Mouse (Mus musculus) limb, embryonic 10.5 days (tissue): ENCODE measurements around the gene Elp4. TPM values are rescaled to one million over a fixed set of nuclear protein-coding genes. Genes with fewer than 3 reads are reported as not detected.

Experiments used
- DNase-seq: peaks from one replicate; pipeline ENCODE4 v3.0.0-alpha.2; 2017; ENCODE audit warnings: low spot score
- H3K27ac ChIP-seq: fragments of 300-500 bp; sonication (generic); 2 replicates; pipeline ENCODE4 v1.5.1; 2016; ENCODE audit warnings: mild to moderate bottlenecking
- H3K27me3 ChIP-seq: fragments of 300-500 bp; sonication (generic); 2 replicates; pipeline ENCODE4 v1.6.1; 2016; ENCODE audit warnings: low read depth, mild to moderate bottlenecking; ENCODE audit not compliant: poor library complexity, severe bottlenecking
- H3K36me3 ChIP-seq: fragments of 300-500 bp; sonication (generic); 2 replicates; pipeline ENCODE4 v1.6.1; 2016; ENCODE audit warnings: mild to moderate bottlenecking, moderate library complexity
- H3K4me1 ChIP-seq: fragments of 300-500 bp; sonication (generic); 2 replicates; pipeline ENCODE4 v1.6.1; 2016
- H3K4me3 ChIP-seq: fragments of 300-500 bp; sonication (generic); 2 replicates; pipeline ENCODE4 v1.5.1; 2016; ENCODE audit warnings: mild to moderate bottlenecking, moderate library complexity
- H3K9me3 ChIP-seq: fragments of 300-500 bp; sonication (generic); replicated peaks from 2 replicates; pipeline ENCODE4 v1.6.1; 2016; ENCODE audit warnings: mild to moderate bottlenecking
- WGBS: fragments of 180-500 bp; shearing (Covaris S2); methylation state at CpG from one replicate; pipeline ENCODE4 v1.1.7; 2016; 5-methylcytosine and 5-hydroxymethylcytosine counted together
- polyA plus RNA-seq: library from polyadenylated mRNA; unstranded; fragments of >200 nt; fragmentation: Nextera tagmentation; extraction: Ambion mirVana; gene quantifications from 2 replicates; pipeline ENCODE4 v1.2.1, GENCODE M21; 2016

The Elp4 gene
- polyA plus RNA-seq, 1 experiment from 2014 or later: 48.7 TPM

DNA sequence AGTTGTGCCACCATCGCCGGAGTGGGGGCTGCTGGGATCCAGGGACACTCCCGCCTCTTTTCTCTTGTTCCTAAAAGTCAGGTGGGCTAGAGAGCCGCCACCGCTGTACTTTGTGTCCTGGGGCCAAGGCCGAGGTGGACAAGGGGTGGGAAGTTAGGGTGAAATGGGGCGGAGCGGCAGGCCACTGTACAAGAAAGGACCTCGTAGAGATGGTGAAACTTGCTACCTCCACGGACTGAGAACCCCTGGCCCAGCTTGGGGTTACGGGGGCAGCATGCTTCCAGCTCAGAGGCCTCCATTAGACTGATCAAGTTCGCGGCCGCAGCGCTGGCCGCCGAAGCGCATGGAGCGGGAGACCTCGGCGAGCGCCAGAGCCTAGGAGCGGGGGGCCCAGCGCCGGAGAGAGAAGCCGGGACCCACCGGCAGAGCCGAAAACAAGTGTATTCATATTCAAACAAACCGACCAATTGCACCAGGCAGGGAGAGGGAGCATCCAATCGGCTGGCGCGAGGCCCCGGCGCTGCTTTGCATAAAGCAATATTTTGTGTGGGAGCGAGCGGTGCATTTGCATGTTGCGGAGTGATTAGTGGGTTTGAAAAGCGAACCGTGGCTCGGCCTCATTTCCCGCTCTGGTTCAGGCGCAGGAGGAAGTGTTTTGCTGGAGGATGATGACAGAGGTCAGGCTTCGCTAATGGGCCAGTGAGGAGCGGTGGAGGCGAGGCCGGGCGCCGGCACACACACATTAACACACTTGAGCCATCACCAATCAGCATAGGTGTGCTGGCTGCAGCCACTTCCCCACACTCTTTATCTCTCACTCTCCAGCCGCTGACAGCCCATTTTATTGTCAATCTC, 229.3 kb downstream of the Elp4 start:
- Histone ChIP-seq H3K27me3 (peaks cover 100% of the 10 kb centered on the region), H3K36me3 (no peaks in the 10 kb centered on the region), H3K4me1 (peaks cover 31% of the 10 kb centered on the region), H3K9me3 (no peaks in the 10 kb centered on the region), H3K4me3 (peak overlapping the region; percentile 40), H3K27ac (no peak overlapping the region)
- peak; percentile 80 for DNase-seq
- WGBS: under 1% methylated on average over 49 of the region's 49 CpGs

DNA sequence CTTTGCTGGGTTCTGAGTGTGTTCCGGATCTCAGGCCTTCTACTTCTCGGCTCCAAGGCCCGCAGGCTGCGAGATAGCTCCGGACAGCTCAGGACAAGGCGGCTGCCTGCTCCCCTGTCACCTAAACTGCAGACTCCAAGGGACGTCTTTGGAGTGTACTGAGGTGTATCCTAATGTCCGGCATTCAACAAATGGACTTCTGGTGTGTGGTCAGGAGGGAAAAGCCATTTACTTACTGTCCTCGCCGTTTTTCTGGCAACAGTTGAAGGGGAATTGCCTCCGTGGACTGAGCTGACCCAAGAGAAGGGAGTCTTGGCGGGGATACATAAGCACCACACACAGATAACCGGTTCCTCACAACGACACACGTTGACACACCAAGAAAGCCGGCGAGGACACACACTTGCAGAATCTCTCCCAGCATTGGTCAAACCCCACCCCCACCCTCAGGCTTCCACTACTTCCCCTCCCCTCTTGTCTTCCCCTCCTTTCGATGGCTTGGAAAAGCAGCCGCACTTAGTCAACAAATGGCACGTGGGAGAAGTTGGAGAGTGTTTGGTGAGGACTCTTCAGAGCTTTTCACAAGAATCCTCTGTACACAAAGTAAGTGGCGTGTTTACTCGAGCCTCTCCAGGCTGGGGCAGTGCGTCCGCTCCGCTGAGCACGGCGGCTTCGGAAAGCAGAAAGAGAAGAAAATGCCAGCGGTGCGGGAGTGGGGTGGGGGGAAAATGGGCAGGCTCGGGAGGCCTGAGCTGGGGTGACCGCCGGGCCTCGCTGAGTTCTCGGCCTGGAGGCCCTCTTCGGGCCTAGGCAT, 230.1 kb downstream of the Elp4 start:
- H3K9me3 ChIP-seq: no peaks in the 10 kb centered on the region
- H3K4me3 ChIP-seq: peak overlapping the region; percentile 40
- peak; percentile 59 for DNase-seq
- H3K4me1 ChIP-seq: peaks cover 38% of the 10 kb centered on the region
- no peaks in the 10 kb centered on the region for H3K36me3 ChIP-seq
- H3K27me3 ChIP-seq: peaks cover 100% of the 10 kb centered on the region
- under 1% methylated on average over 36 of the region's 36 CpGs for WGBS
- H3K27ac ChIP-seq: no peak overlapping the region

DNA sequence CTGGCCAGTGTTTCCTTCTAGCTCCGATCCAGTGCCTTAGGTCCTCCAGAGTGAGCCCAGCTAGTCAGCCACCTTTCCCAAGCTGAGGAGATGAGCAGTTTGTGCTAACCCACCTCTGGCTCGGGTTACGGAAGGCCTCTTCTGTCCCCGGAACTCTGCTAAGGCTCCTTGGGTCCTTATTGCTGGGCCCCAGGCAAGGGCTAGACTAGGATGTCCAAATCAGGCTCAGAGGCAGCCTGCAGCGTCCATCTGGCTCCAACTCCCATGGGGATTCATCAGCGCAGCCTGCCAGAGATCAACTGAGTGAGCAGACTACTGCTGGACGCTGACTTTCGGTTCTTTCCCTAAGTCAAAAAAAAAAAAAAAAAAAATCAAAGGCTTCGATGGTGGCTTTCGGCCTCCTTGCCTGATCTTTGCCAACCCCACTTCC, 230.7 kb downstream of the Elp4 start:
- H3K4me3 ChIP-seq: no peak overlapping the region
- no peak overlapping the region for H3K27ac ChIP-seq
- WGBS: under 1% methylated on average over 10 of the region's 10 CpGs
- H3K4me1 ChIP-seq: peaks cover 44% of the 10 kb centered on the region
- H3K36me3 ChIP-seq: no peaks in the 10 kb centered on the region
- no peaks in the 10 kb centered on the region for H3K9me3 ChIP-seq
- H3K27me3 ChIP-seq: peaks cover 100% of the 10 kb centered on the region
- peak; percentile 45 for DNase-seq

DNA sequence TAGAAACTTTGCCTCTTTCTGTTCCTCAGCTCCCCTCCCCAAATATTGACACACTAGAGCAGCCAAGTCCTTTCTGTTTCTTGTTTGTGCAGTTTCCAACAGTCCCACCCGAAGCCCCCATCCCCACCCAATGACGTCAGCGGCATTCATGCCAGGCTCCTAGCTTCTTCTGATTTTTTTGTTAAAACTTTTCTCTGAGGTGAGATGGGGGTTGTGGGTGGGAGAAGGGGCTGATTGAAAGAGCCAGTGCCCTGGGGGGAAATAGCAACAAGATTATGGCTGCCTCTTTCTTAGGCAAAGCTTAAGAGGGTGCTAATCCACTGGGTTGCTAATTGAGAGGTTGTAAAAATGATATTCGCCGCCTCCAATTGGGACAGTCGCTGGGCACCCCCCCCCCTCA, 231.3 kb downstream of the Elp4 start:
- no peak overlapping the region for H3K27ac ChIP-seq
- H3K4me3 ChIP-seq: no peak overlapping the region
- H3K9me3 ChIP-seq: no peaks in the 10 kb centered on the region
- peaks cover 47% of the 10 kb centered on the region for H3K4me1 ChIP-seq
- under 1% methylated on average over 6 of the region's 6 CpGs for WGBS
- no peaks in the 10 kb centered on the region for H3K36me3 ChIP-seq
- DNase-seq: peak; percentile 44
- H3K27me3 ChIP-seq: peaks cover 100% of the 10 kb centered on the region

DNA sequence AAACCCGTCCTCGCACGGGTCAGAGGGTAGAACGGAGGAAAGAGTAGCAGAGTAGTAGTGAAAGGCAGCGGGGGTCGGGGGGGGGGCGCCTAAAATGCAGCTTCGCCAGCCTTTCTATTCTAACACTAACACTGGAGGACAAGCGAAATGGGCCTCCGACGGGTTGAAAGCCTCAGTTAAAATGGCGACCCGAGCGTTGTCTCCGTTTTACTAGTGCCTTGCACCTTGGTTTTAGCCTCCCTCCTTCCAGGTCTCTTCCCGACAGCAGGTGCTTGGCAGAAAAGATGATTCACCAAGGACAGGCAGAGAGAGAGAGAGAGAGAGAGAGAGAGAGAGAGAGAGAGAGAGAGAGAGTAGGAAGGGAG, 231.8 kb downstream of the Elp4 start:
- no peaks in the 10 kb centered on the region for H3K36me3 ChIP-seq
- under 1% methylated on average over 16 of the region's 16 CpGs for WGBS
- DNase-seq: no peak
- no peaks in the 10 kb centered on the region for H3K9me3 ChIP-seq
- H3K27me3 ChIP-seq: peaks cover 100% of the 10 kb centered on the region
- H3K4me1 ChIP-seq: peaks cover 47% of the 10 kb centered on the region
- no peak overlapping the region for H3K27ac ChIP-seq
- no peak overlapping the region for H3K4me3 ChIP-seq

DNA sequence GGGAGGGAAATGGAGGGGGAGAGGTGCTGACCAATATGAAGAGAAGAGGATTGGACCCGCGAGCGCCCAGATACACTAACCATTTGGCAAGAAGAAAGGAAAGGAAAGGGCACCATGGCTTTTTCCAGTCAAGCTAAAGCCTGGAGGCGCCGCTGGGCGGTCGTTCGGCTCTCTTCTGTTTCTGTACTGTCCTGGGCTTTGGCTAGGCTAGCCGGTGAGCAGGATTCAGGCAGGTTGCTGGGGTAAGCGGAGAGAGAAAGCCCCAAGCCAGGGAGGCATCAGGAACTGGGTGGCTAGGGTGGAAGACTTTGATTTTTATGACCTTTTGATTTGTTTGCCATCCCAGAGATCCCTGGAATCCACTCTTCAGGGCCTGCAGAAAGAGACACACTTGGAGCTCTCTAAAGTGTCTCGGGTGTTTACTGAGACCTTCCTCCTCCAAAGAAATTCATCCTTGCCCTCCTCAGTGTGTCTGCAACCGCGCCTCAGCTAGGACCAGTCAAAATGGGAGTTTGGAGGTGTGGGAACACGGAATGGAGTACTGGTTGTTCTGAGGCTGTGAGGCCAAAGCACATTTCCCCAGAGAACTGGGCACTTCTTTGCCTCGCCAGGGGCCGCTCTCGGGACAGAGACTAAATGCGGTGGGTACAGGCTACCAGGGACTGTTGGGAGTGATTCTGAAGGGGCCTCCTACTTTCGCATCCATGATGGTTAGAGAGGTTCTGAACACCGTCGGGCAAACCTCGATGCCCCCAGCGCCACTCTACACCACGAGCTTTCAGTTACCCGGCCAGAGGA, 232.4 kb downstream of the Elp4 start:
- peaks cover 100% of the 10 kb centered on the region for H3K27me3 ChIP-seq
- H3K4me1 ChIP-seq: peaks cover 51% of the 10 kb centered on the region
- peak; percentile 54 for DNase-seq
- under 1% methylated on average over 25 of the region's 25 CpGs for WGBS
- no peaks in the 10 kb centered on the region for H3K9me3 ChIP-seq
- no peak overlapping the region for H3K27ac ChIP-seq
- H3K4me3 ChIP-seq: no peak overlapping the region
- H3K36me3 ChIP-seq: no peaks in the 10 kb centered on the region

DNA sequence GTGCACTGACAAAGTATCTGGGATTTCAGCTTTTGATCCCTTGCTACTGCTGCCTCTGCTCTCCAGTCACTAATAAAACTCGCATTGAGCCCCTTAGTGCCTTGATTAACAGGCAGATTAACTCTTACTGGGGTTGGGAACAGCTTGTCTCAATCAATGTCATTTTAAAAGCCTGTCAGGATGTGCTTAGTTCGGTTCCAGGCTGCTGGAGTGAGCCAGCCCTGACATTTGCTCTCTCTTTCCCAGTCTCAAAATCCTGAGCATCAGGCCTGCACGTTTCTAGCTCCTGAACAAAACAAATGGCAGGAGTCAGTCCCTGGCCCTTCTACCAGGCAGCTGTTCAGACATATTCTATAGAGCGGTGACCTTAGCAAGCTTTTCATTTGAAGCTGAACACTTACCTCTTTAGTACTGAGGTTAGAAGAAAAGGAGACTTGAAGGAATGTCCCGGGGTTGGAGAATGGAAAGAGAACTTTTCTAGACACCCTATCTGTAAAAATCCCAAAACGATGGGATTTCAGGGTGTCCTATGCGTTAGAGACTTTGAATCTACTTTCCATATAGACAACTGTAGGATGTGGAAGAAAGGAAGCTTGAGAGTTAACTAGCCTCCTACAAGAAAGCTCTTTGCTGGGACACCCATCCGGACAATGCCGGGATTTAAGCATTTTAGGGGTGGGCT, 233.1 kb downstream of the Elp4 start:
- no peak overlapping the region for H3K4me3 ChIP-seq

DNA sequence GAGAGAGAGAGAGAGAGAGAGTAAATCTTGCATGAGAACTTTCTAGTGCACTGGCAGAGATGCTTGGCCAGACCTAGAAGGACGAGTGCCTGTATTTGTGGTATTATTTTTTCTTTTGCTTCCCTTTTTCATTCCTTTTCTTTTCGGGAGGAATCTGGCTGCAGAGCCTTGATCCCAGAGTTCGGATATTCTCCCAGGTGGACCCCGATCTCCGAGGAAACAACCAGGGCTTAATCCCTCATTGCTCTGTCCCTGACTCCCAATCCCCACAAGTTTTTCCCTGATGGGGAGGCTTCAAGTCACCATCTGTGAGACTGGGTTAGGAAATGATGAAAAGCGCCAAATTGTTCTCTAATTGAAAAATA, 233.7 kb downstream of the Elp4 start:
- WGBS: 4% methylated on average over 6 of the region's 6 CpGs
- H3K4me3 ChIP-seq: no peak overlapping the region
- no peaks in the 10 kb centered on the region for H3K9me3 ChIP-seq
- DNase-seq: no peak
- no peak overlapping the region for H3K27ac ChIP-seq
- H3K27me3 ChIP-seq: peaks cover 100% of the 10 kb centered on the region
- no peaks in the 10 kb centered on the region for H3K36me3 ChIP-seq
- peaks cover 46% of the 10 kb centered on the region for H3K4me1 ChIP-seq

More for the DNA sequence above, 233.1 kb downstream of the Elp4 start:
- peaks cover 100% of the 10 kb centered on the region for H3K27me3 ChIP-seq
- no peak overlapping the region for H3K27ac ChIP-seq
- peaks cover 52% of the 10 kb centered on the region for H3K4me1 ChIP-seq
- no peak for DNase-seq
- H3K9me3 ChIP-seq: no peaks in the 10 kb centered on the region
- WGBS: 2% methylated on average over 9 of the region's 9 CpGs
- H3K36me3 ChIP-seq: no peaks in the 10 kb centered on the region

DNA sequence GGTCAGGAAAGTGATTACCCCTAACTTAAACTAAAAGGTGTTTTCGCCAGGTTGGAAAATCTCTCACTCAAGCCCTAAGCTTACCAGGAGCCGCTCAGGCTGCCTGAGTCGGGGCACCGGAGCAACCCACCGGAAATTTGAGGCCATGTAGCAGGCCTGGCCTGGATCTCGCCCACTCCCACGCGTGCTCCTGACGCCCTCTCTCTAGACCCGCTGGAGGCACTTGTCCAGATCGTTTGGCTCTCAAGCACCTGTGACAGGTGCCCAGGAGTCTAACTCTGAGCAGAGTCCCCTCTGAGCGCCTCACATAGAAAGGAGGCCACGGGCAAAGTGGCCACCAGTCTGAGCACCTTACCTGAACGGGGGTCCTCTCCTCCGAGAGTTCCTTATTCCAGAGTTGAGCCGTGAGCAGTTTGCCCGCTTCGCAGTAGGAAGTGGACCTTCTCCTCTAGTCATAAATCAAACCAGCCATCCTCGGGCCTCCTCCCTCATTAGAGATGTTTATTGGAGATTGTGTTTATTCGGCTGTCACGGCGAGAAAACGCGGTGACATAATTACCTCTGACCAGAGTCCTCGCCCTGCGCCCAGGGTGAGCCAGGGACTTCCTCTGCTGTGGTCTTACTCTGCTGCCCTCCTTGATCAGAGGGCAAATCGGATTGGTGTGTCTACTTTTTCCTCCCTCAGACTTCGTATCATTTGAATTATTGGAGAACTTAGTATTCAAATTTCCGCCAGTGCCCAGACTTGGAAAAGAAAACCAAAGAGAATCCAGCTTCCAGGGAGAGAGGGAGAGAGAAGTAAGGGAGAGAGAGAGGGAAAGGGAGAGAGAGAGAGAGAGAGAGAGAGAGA, 234.3 kb downstream of the Elp4 start:
- Histone ChIP-seq H3K9me3 (no peaks in the 10 kb centered on the region), H3K4me1 (peaks cover 41% of the 10 kb centered on the region), H3K36me3 (no peaks in the 10 kb centered on the region), H3K4me3 (no peak overlapping the region; the same call in 1 of the 2 replicates), H3K27ac (no peak overlapping the region), H3K27me3 (peaks cover 100% of the 10 kb centered on the region)
- 1% methylated on average over 29 of the region's 29 CpGs for WGBS
- peak; percentile 50 for DNase-seq

DNA sequence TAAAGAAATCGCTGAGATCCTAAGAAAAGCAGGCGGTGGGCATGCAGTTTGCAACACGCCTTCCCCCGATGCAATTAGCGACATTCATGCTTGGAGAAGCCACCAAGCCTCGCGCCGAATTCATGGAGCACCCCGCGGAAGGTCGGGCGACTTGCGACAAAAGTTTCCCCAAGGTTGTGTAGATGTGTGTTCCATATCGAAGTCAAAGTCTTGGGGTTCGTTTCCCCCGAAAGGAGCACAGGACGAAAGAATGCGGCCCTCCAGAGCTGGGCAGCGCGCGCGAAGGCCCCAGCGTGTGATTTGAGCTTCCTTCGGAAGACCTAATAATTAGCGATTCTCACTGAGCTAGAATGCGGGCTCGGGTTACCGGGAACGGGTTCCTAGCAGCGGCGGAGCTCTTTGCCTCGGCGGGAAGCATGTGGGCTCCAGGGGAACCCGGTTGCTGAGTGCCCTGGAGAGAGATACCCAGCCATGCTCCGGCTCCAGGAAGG, 234.9 kb downstream of the Elp4 start:
- no peaks in the 10 kb centered on the region for H3K9me3 ChIP-seq
- peak overlapping the region; percentile 11; the same call in 1 of the 2 replicates for H3K4me3 ChIP-seq
- no peaks in the 10 kb centered on the region for H3K36me3 ChIP-seq
- peak; percentile 60 for DNase-seq
- H3K4me1 ChIP-seq: peaks cover 34% of the 10 kb centered on the region
- H3K27ac ChIP-seq: no peak overlapping the region
- peaks cover 100% of the 10 kb centered on the region for H3K27me3 ChIP-seq
- under 1% methylated on average over 35 of the region's 35 CpGs for WGBS
